7 mouse cellular contexts compared by ENCODE assay signal in the genomic region with DNA sequence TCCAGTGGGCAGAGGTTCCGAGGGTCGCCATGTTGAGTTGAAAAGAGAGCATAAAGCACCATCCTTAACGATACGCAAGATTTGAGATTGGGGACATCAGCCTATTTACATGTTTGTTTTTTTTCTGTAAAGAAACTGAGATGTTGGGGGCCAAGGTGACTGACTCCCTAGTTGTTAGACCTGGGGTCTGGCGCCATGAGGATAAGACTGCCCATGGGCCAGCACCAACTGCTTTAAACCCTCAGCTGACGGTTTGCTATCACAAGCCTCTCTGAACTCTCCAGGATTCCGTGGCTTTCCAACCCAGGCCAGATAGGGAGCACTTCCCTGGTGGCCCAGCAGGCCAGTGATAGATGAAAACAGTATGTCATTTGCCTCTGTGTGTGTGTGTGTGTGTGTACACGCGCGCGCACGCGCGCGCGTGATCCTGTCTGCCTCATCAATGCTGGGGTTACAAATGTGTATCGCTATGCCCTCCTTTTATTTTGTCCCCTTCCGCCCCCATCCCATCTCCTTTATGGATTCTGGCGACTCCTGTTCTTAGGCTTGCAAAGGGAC. TPM values are rescaled to one million over a fixed set of nuclear protein-coding genes. Genes with fewer than 3 reads are reported as not detected.
DNase-seq lines count a peak whose midpoint lies in the region; ATAC-seq lines count a peak whose summit lies in the region.

No protein-coding gene starts in this region.

- H3K4me3 ChIP-seq in embryonic facial prominence, embryonic 14.5 days (ENCODE audit: low read depth, low read length), result peak overlapping the region; percentile 78
- H3K4me3 ChIP-seq in intestine, embryonic 15.5 days (replicated peaks), result peak overlapping the region; percentile 74
- peak overlapping the region; percentile 90 for H3K4me3 ChIP-seq in midbrain, embryonic 16.5 days (ENCODE audit: low read depth, low read length)

- no peaks in the 10 kb centered on the region for H3K27me3 ChIP-seq in embryonic facial prominence, embryonic 14.5 days (replicated peaks; ENCODE audit: control insufficient read depth, insufficient read depth, low read length)
- H3K27me3 ChIP-seq in intestine, embryonic 15.5 days (replicated peaks), result no peaks in the 10 kb centered on the region
- H3K27me3 ChIP-seq in midbrain, embryonic 16.5 days (ENCODE audit: control insufficient read depth, insufficient read depth, low read depth, low read length), result no peaks in the 10 kb centered on the region

- H3K9me3 ChIP-seq in embryonic facial prominence, embryonic 14.5 days (ENCODE audit: control insufficient read depth, low read length), result no peaks in the 10 kb centered on the region
- no peaks in the 10 kb centered on the region for H3K9me3 ChIP-seq in intestine, embryonic 15.5 days
- no peaks in the 10 kb centered on the region for H3K9me3 ChIP-seq in midbrain, embryonic 16.5 days (replicated peaks; ENCODE audit: control insufficient read depth, low read length, poor library complexity, severe bottlenecking)

- H3K9ac ChIP-seq in embryonic facial prominence, embryonic 14.5 days (ENCODE audit: low read depth, low read length), result peak overlapping the region; percentile 77
- peak overlapping the region; percentile 77 for H3K9ac ChIP-seq in intestine, embryonic 15.5 days
- H3K9ac ChIP-seq in midbrain, embryonic 16.5 days (ENCODE audit: low read depth, low read length), result peak overlapping the region; percentile 97

- H3K27ac ChIP-seq in embryonic facial prominence, embryonic 14.5 days (replicated peaks; ENCODE audit: low read depth, low read length), result peak overlapping the region; percentile 83
- peak overlapping the region; percentile 93 for H3K27ac ChIP-seq in intestine, embryonic 15.5 days
- H3K27ac ChIP-seq in midbrain, embryonic 16.5 days (ENCODE audit: low read length), result peak overlapping the region; percentile 92

- peaks cover 28% of the 10 kb centered on the region for H3K36me3 ChIP-seq in embryonic facial prominence, embryonic 14.5 days (ENCODE audit: control insufficient read depth, insufficient read depth, low read length)
- peaks cover 7% of the 10 kb centered on the region; the same call in 1 of the 2 replicates for H3K36me3 ChIP-seq in intestine, embryonic 15.5 days
- peaks cover 6% of the 10 kb centered on the region; the same call in 1 of the 2 replicates for H3K36me3 ChIP-seq in midbrain, embryonic 16.5 days (ENCODE audit: control insufficient read depth, insufficient read depth, low read length)

- 67% methylated on average over 19 of the region's 19 CpGs for WGBS in embryonic facial prominence, embryonic 14.5 days
- WGBS in intestine, embryonic 15.5 days, result 61% methylated on average over 19 of the region's 19 CpGs
- 62% methylated on average over 19 of the region's 19 CpGs for WGBS in midbrain, embryonic 16.5 days

- DNase-seq in thymus, postnatal 4 days, result peak; percentile 24
- DNase-seq in thymus, postnatal 25 days, result no peak
- no peak for DNase-seq in embryonic facial prominence, embryonic 14.5 days (ENCODE audit: low spot score)
- no peak for DNase-seq in right cerebral cortex, postnatal 25 days
- no peak for DNase-seq in right cerebral cortex, postnatal 36 days (ENCODE audit: low spot score in 2 of 2)

- H3K4me1 ChIP-seq in embryonic facial prominence, embryonic 14.5 days (ENCODE audit: control insufficient read depth, insufficient read depth, low read length), result peaks cover 20% of the 10 kb centered on the region
- H3K4me1 ChIP-seq in intestine, embryonic 15.5 days (replicated peaks), result peaks cover 34% of the 10 kb centered on the region
- peaks cover 32% of the 10 kb centered on the region for H3K4me1 ChIP-seq in midbrain, embryonic 16.5 days (ENCODE audit: control insufficient read depth, insufficient read depth, low read length)

- ATAC-seq in embryonic facial prominence, embryonic 14.5 days (ENCODE audit: low read depth), result no peak
- ATAC-seq in intestine, embryonic 15.5 days, result no peak
- ATAC-seq in midbrain, embryonic 16.5 days, result no peak

- peak overlapping the region; percentile 75 for H3K4me2 ChIP-seq in embryonic facial prominence, embryonic 14.5 days (ENCODE audit: low read depth, low read length)
- H3K4me2 ChIP-seq in intestine, embryonic 15.5 days (replicated peaks), result peak overlapping the region; percentile 74
- peak overlapping the region; percentile 86 for H3K4me2 ChIP-seq in midbrain, embryonic 16.5 days (ENCODE audit: low read length)

RNA-seq across cellular contexts. Expression of a gene that starts 0.5 kb away (rescaled TPM):
- 17.2 and 25.1 TPM in 2 replicates for polyA plus RNA-seq in embryonic facial prominence, embryonic 14.5 days (2014; fragmentation: Nextera tagmentation; extraction: Ambion mirVana)
- polyA plus RNA-seq in intestine, embryonic 15.5 days (2015; fragmentation: Nextera tagmentation; extraction: Ambion mirVana), result 18.8 and 19.4 TPM in 2 replicates
- 30.5 and 31.5 TPM in 2 replicates for polyA plus RNA-seq in midbrain, embryonic 16.5 days (2015; fragmentation: Nextera tagmentation; extraction: Ambion mirVana)

RNA-seq across cellular contexts. Expression of a gene that starts 2.1 kb away (rescaled TPM):
- polyA plus RNA-seq in embryonic facial prominence, embryonic 14.5 days (2014; fragmentation: Nextera tagmentation; extraction: Ambion mirVana), result 17.8 and 21.7 TPM in 2 replicates
- polyA plus RNA-seq in intestine, embryonic 15.5 days (2015; fragmentation: Nextera tagmentation; extraction: Ambion mirVana), result 18.9 and 20.3 TPM in 2 replicates
- 21.8 and 24.8 TPM in 2 replicates for polyA plus RNA-seq in midbrain, embryonic 16.5 days (2015; fragmentation: Nextera tagmentation; extraction: Ambion mirVana)

RNA-seq across cellular contexts. Expression of a gene that starts 21.2 kb away (rescaled TPM):
- polyA plus RNA-seq in embryonic facial prominence, embryonic 14.5 days (2014; fragmentation: Nextera tagmentation; extraction: Ambion mirVana), result 0.54 and 0.87 TPM in 2 replicates
- polyA plus RNA-seq in intestine, embryonic 15.5 days (2015; fragmentation: Nextera tagmentation; extraction: Ambion mirVana), result 1.1 TPM in 2 replicates
- polyA plus RNA-seq in midbrain, embryonic 16.5 days (2015; fragmentation: Nextera tagmentation; extraction: Ambion mirVana), result 5.7 and 11.6 TPM in 2 replicates

RNA-seq across cellular contexts. Expression of a gene that starts 53.9 kb away (rescaled TPM):
- polyA plus RNA-seq in embryonic facial prominence, embryonic 14.5 days (2014; fragmentation: Nextera tagmentation; extraction: Ambion mirVana), result 47.5 and 50.5 TPM in 2 replicates
- 34.5 and 34.7 TPM in 2 replicates for polyA plus RNA-seq in intestine, embryonic 15.5 days (2015; fragmentation: Nextera tagmentation; extraction: Ambion mirVana)
- polyA plus RNA-seq in midbrain, embryonic 16.5 days (2015; fragmentation: Nextera tagmentation; extraction: Ambion mirVana), result 56.0 and 61.5 TPM in 2 replicates
